ENCODE assay signal across 8 mouse cellular contexts in genomic region chr2:65818080-65818796, GRCm38 (mm10). TPM values are rescaled to one million over a fixed set of nuclear protein-coding genes. Genes with fewer than 3 reads are reported as not detected.
DNase-seq lines count a peak whose midpoint lies in the region; ATAC-seq and TF ChIP-seq lines count a peak whose summit lies in the region.

No protein-coding gene starts in this region.

- no peak overlapping the region for H3K4me2 ChIP-seq in forebrain, embryonic 11.5 days (ENCODE audit: low read depth, low read length, severe bottlenecking)
- peak overlapping the region; percentile 56 for H3K4me2 ChIP-seq in intestine, postnatal 0 days (replicated peaks; ENCODE audit: low read depth)
- peak overlapping the region; percentile 42 for H3K4me2 ChIP-seq in liver, postnatal 0 days (ENCODE audit: low read depth, low read length)
- H3K4me2 ChIP-seq in neural tube, embryonic 14.5 days (ENCODE audit: low read depth, low read length) = peak overlapping the region; percentile 38

- H3K4me3 ChIP-seq in forebrain, embryonic 10.5 days = no peak overlapping the region
- H3K4me3 ChIP-seq in forebrain, embryonic 11.5 days (ENCODE audit: low read depth, low read length) = no peak overlapping the region
- peak overlapping the region; percentile 23 for H3K4me3 ChIP-seq in intestine, postnatal 0 days (ENCODE audit: low read depth, low read length)
- no peak overlapping the region for H3K4me3 ChIP-seq in liver, postnatal 0 days (ENCODE audit: low read depth, low read length)
- H3K4me3 ChIP-seq in neural tube, embryonic 14.5 days (ENCODE audit: low read depth, low read length) = peak overlapping the region; percentile 20

- no peaks in the 10 kb centered on the region for H3K9me3 ChIP-seq in forebrain, embryonic 10.5 days
- H3K9me3 ChIP-seq in forebrain, embryonic 11.5 days (ENCODE audit: control insufficient read depth, low read length) = no peaks in the 10 kb centered on the region
- H3K9me3 ChIP-seq in intestine, postnatal 0 days (ENCODE audit: control insufficient read depth) = no peaks in the 10 kb centered on the region
- no peaks in the 10 kb centered on the region for H3K9me3 ChIP-seq in liver, postnatal 0 days (ENCODE audit: low read length)
- H3K9me3 ChIP-seq in neural tube, embryonic 14.5 days (ENCODE audit: control insufficient read depth, low read length) = no peaks in the 10 kb centered on the region

- DNase-seq in forebrain, embryonic 10.5 days (ENCODE audit: extremely low spot score, low spot score) = peak; percentile 47
- no peak for DNase-seq in forebrain, embryonic 11.5 days (ENCODE audit: low spot score)
- peak; percentile 85 for DNase-seq in embryo, embryonic 10.5 days (ENCODE audit: low spot score)
- DNase-seq in heart, adult 8-10 months (ENCODE audit: low spot score) = peak; percentile 20
- DNase-seq in liver, postnatal 0 days = no peak
- DNase-seq in urinary bladder, postnatal 4 days (ENCODE audit: low spot score in 2 of 2) = no peak

- 64% methylated on average over 20 of the region's 20 CpGs for WGBS in forebrain, embryonic 10.5 days
- 61% methylated on average over 20 of the region's 20 CpGs for WGBS in forebrain, embryonic 11.5 days
- 39% methylated on average over 20 of the region's 20 CpGs for WGBS in intestine, postnatal 0 days
- WGBS in liver, postnatal 0 days (ENCODE audit: insufficient replicate concordance) = 33% methylated on average over 20 of the region's 20 CpGs
- 36% methylated on average over 20 of the region's 20 CpGs for WGBS in neural tube, embryonic 14.5 days

- peak overlapping the region; percentile 56; the same call in 1 of the 2 replicates for H3K27ac ChIP-seq in forebrain, embryonic 10.5 days
- H3K27ac ChIP-seq in forebrain, embryonic 11.5 days (ENCODE audit: low read depth, low read length) = no peak overlapping the region
- H3K27ac ChIP-seq in intestine, postnatal 0 days (ENCODE audit: low read depth, low read length) = no peak overlapping the region
- H3K27ac ChIP-seq in liver, postnatal 0 days (ENCODE audit: low read depth) = no peak overlapping the region
- peak overlapping the region; percentile 65 for H3K27ac ChIP-seq in neural tube, embryonic 14.5 days (ENCODE audit: low read depth, low read length)

- H3K27me3 ChIP-seq in forebrain, embryonic 10.5 days (ENCODE audit: poor library complexity, severe bottlenecking) = no peaks in the 10 kb centered on the region
- H3K27me3 ChIP-seq in forebrain, embryonic 11.5 days (ENCODE audit: control insufficient read depth, insufficient read depth, low read length) = no peaks in the 10 kb centered on the region
- no peaks in the 10 kb centered on the region for H3K27me3 ChIP-seq in intestine, postnatal 0 days (replicated peaks; ENCODE audit: control insufficient read depth, insufficient read depth, low read length)
- H3K27me3 ChIP-seq in liver, postnatal 0 days (ENCODE audit: insufficient read depth, low read length) = no peaks in the 10 kb centered on the region
- H3K27me3 ChIP-seq in neural tube, embryonic 14.5 days (ENCODE audit: control insufficient read depth, insufficient read depth, low read length) = no peaks in the 10 kb centered on the region

- no peak for TF ChIP-seq CTCF in intestine, postnatal 0 days (IDR thresholded peaks at IDR 0.05; ENCODE audit: low read depth)
- TF ChIP-seq CTCF in liver, postnatal 0 days (IDR thresholded peaks at IDR 0.05; ENCODE audit: low read depth) = no peak

- no peak overlapping the region for H3K9ac ChIP-seq in forebrain, embryonic 11.5 days (ENCODE audit: low read length)
- H3K9ac ChIP-seq in intestine, postnatal 0 days (ENCODE audit: low read depth, low read length) = no peak overlapping the region
- no peak overlapping the region for H3K9ac ChIP-seq in liver, postnatal 0 days (replicated peaks)
- no peak overlapping the region; the same call in 1 of the 2 replicates for H3K9ac ChIP-seq in neural tube, embryonic 14.5 days (replicated peaks; ENCODE audit: low read depth, low read length)

- H3K36me3 ChIP-seq in forebrain, embryonic 10.5 days (replicated peaks) = no peaks in the 10 kb centered on the region
- no peaks in the 10 kb centered on the region for H3K36me3 ChIP-seq in forebrain, embryonic 11.5 days (ENCODE audit: control insufficient read depth, insufficient read depth, low read length)
- H3K36me3 ChIP-seq in intestine, postnatal 0 days (ENCODE audit: control insufficient read depth, insufficient read depth) = no peaks in the 10 kb centered on the region
- no peaks in the 10 kb centered on the region for H3K36me3 ChIP-seq in liver, postnatal 0 days (replicated peaks; ENCODE audit: insufficient read depth, low read length)
- no peaks in the 10 kb centered on the region for H3K36me3 ChIP-seq in neural tube, embryonic 14.5 days (ENCODE audit: control insufficient read depth, insufficient read depth, low read length)

- no peak for TF ChIP-seq EP300 in liver, postnatal 0 days (IDR thresholded peaks at IDR 0.05; ENCODE audit: low read depth)

- 0 out of 2 replicates have a peak, but pooled peaks cover 5% of the 10 kb centered on the region for H3K4me1 ChIP-seq in forebrain, embryonic 10.5 days
- no peaks in the 10 kb centered on the region for H3K4me1 ChIP-seq in forebrain, embryonic 11.5 days (replicated peaks; ENCODE audit: control insufficient read depth, insufficient read depth, low read length)
- no peaks in the 10 kb centered on the region for H3K4me1 ChIP-seq in intestine, postnatal 0 days (replicated peaks; ENCODE audit: control insufficient read depth, insufficient read depth, low read length)
- peaks cover 3% of the 10 kb centered on the region; the same call in 1 of the 2 replicates for H3K4me1 ChIP-seq in liver, postnatal 0 days (ENCODE audit: insufficient read depth)
- no peaks in the 10 kb centered on the region for H3K4me1 ChIP-seq in neural tube, embryonic 14.5 days (ENCODE audit: control insufficient read depth, insufficient read depth, low read length)

- no peak for ATAC-seq in forebrain, embryonic 11.5 days (replicated peaks; ENCODE audit: low FRiP score)
- no peak for ATAC-seq in intestine, postnatal 0 days
- ATAC-seq in liver, postnatal 0 days = peak; percentile 27; the same call in 1 of the 2 replicates
- peak; percentile 93; the same call in 1 of the 2 replicates for ATAC-seq in neural tube, embryonic 14.5 days (ENCODE audit: low read depth)

RNA-seq across cellular contexts. Expression of gene Csrnp3, which starts 27.3 kb away (rescaled TPM):
- 4.2 and 6.6 TPM in 2 replicates for polyA plus RNA-seq in forebrain, embryonic 10.5 days (2016; fragmentation: Nextera tagmentation; extraction: Ambion mirVana)
- polyA plus RNA-seq in forebrain, embryonic 11.5 days (2014; fragmentation: Nextera tagmentation; extraction: Ambion mirVana) = 13.4 and 14.5 TPM in 2 replicates
- total RNA-seq in heart, adult 8-10 months (2022) = under 1 TPM; 0.32 to 0.87 (median 0.63) TPM
- 0.71 and 0.76 TPM in 2 replicates for polyA plus RNA-seq in intestine, postnatal 0 days (2015; fragmentation: Nextera tagmentation; extraction: Ambion mirVana)
- polyA plus RNA-seq in liver, postnatal 0 days (2015; fragmentation: Nextera tagmentation; extraction: Ambion mirVana) = not detected in 2 replicates
- polyA plus RNA-seq in neural tube, embryonic 14.5 days (2014; fragmentation: Nextera tagmentation; extraction: Ambion mirVana) = 59.6 and 96.7 TPM in 2 replicates

Comparison
In these comparisons a context has a peak if more than half of its experiments do, and no peak if none do; other contexts are left out.
1. DNase-seq: peak in forebrain, embryonic 10.5 days (single experiment), embryo, embryonic 10.5 days (single experiment) and heart, adult 8-10 months (single experiment); none in forebrain, embryonic 11.5 days (single experiment), liver, postnatal 0 days (single experiment) and urinary bladder, postnatal 4 days (0 of 2).
2. H3K27ac ChIP-seq: peak in forebrain, embryonic 10.5 days (single experiment) and neural tube, embryonic 14.5 days (single experiment); none in forebrain, embryonic 11.5 days (single experiment), intestine, postnatal 0 days (single experiment) and liver, postnatal 0 days (single experiment).
3. H3K4me3 ChIP-seq: peak in intestine, postnatal 0 days (single experiment) and neural tube, embryonic 14.5 days (single experiment); none in forebrain, embryonic 10.5 days (single experiment), forebrain, embryonic 11.5 days (single experiment) and liver, postnatal 0 days (single experiment).
4. ATAC-seq: peak in liver, postnatal 0 days (single experiment) and neural tube, embryonic 14.5 days (single experiment); none in forebrain, embryonic 11.5 days (single experiment) and intestine, postnatal 0 days (single experiment).